Mouse (Mus musculus): Measurements from ENCODE around the gene Trmt6.

GRCm38 (mm10) chr2:132847581-132847980 is 31.7 kb upstream of the Trmt6 start:
- no peak for TF ChIP-seq CTCF (IDR thresholded peaks at IDR 0.05; ENCODE audit: extremely low read depth, insufficient read length, insufficient replicate concordance, low read depth, low read length)
- TF ChIP-seq POLR2A (IDR thresholded peaks at IDR 0.05; ENCODE audit: low read depth, low read length): no peak

Data from small intestine, adult 2 months (tissue).